Mouse (Mus musculus) neural tube, embryonic 13.5 days (tissue): Measurements from ENCODE around the gene Ppox. TPM values are rescaled to one million over a fixed set of nuclear protein-coding genes. Genes with fewer than 3 reads are reported as not detected.
A peak's percentile ranks its signal among the peaks of the same experiment; 100 is the strongest.

ENCODE experiments used
- ATAC-seq: fragments of 200-750 bp; cut with Nextera tagmentation; 2 replicates; pipeline ENCODE4 v1.8.0; 2017; ENCODE audit warnings: low read depth, mild to moderate bottlenecking, moderate TSS enrichment, moderate library complexity
- H3K27ac ChIP-seq: fragments of 300-500 bp; sonication (generic); replicated peaks from 2 replicates; pipeline ENCODE4 v1.5.1; 2015; ENCODE audit warnings: moderate library complexity, mild to moderate bottlenecking, inconsistent platforms
- H3K27me3 ChIP-seq: fragments of 300-500 bp; sonication (generic); 2 replicates; pipeline ENCODE4 v1.6.1; 2015; ENCODE audit warnings: mild to moderate bottlenecking, inconsistent platforms
- H3K36me3 ChIP-seq: fragments of 300-500 bp; sonication (generic); 2 replicates; pipeline ENCODE4 v1.6.1; 2015; ENCODE audit warnings: mild to moderate bottlenecking, inconsistent platforms
- H3K4me1 ChIP-seq: fragments of 300-500 bp; sonication (generic); replicated peaks from 2 replicates; pipeline ENCODE4 v1.6.1; 2015; ENCODE audit warnings: inconsistent platforms
- H3K4me2 ChIP-seq: fragments of 300-500 bp; sonication (generic); 2 replicates; pipeline ENCODE4 v1.6.1; 2015; ENCODE audit warnings: inconsistent platforms, mild to moderate bottlenecking, moderate library complexity
- H3K4me3 ChIP-seq: fragments of 300-500 bp; sonication (generic); 2 replicates; pipeline ENCODE4 v1.5.1; 2015; ENCODE audit warnings: mild to moderate bottlenecking, inconsistent platforms
- H3K9ac ChIP-seq: fragments of 300-500 bp; sonication (generic); 2 replicates; pipeline ENCODE4 v1.6.1; 2015; ENCODE audit warnings: moderate library complexity, mild to moderate bottlenecking, inconsistent platforms
- H3K9me3 ChIP-seq: fragments of 300-500 bp; sonication (generic); 2 replicates; pipeline ENCODE4 v1.6.1; 2016; ENCODE audit warnings: inconsistent platforms
- WGBS: fragments of 180-500 bp; shearing (Covaris S2); methylation state at CpG from one replicate; pipeline ENCODE4 v1.1.7; 2015; 5-methylcytosine and 5-hydroxymethylcytosine counted together
- polyA plus RNA-seq: library from polyadenylated mRNA; unstranded; fragments of >200 nt; fragmentation: Nextera tagmentation; extraction: Ambion mirVana; gene quantifications from 2 replicates; pipeline ENCODE4 v1.2.1, GENCODE M21; 2015

The Ppox gene
- polyA plus RNA-seq, 1 experiment from 2014 or later: 47.2 TPM

DNA sequence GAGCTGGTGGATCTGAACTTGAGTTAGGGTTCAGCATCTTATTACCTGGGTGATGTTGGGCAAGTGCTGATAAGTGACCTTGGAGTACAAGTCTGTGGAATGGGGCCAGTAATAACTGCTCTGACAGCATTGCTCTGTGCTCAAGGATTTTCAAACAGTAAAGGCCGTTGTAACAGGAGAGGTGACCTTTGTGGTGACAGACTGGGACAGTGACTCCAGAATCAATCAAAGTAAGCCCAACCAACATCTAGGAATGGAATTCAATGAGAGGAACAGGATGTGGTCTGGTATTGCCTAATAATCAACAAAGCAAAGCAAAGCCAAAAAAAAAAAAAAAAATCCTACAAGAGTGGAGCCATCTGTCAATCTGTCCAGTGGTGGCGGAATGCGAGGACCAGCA lies 20.7 kb downstream of the Ppox start:
- Histone ChIP-seq H3K4me3 (no peak overlapping the region), H3K4me1 (peaks cover 9% of the 10 kb centered on the region), H3K9ac (no peak overlapping the region), H3K27ac (no peak overlapping the region), H3K27me3 (no peaks in the 10 kb centered on the region), H3K36me3 (no peaks in the 10 kb centered on the region), H3K9me3 (no peaks in the 10 kb centered on the region), H3K4me2 (no peak overlapping the region)
- no peak for ATAC-seq
- 73% methylated on average over 3 of the region's 3 CpGs for WGBS

GRCm38 (mm10) chr1:171258921-171259320 lies 22.1 kb downstream of the Ppox start:
- H3K4me2 ChIP-seq: no peak overlapping the region
- no peak overlapping the region for H3K9ac ChIP-seq
- no peak overlapping the region for H3K27ac ChIP-seq
- peaks cover 9% of the 10 kb centered on the region for H3K4me1 ChIP-seq
- no peaks in the 10 kb centered on the region for H3K36me3 ChIP-seq
- H3K4me3 ChIP-seq: no peak overlapping the region
- no peaks in the 10 kb centered on the region for H3K27me3 ChIP-seq
- WGBS: 81% methylated on average over 17 of the region's 17 CpGs
- H3K9me3 ChIP-seq: no peaks in the 10 kb centered on the region
- ATAC-seq: no peak

DNA sequence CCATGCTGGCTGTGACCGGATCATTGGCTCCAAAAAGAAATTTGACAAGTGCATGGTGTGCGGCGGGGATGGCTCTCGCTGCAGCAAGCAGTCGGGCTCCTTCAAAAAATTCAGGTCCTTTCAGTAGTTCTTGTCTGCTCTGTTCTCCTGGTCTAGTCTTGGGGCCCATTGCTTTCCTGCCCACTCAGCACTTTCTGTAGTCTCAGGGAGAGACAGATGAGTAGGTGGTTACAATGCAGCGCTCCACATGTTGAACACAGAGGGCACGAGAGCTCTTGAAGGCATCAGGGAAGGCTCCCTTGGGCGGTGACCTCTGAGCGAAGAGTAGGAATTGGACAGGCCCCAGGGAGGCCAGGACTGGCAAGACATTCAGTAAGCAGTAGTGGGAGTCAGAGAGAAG lies 23.2 kb downstream of the Ppox start:
- Histone ChIP-seq H3K4me2 (no peak overlapping the region), H3K36me3 (no peaks in the 10 kb centered on the region), H3K4me1 (peaks cover 12% of the 10 kb centered on the region), H3K9me3 (no peaks in the 10 kb centered on the region), H3K27ac (no peak overlapping the region), H3K4me3 (no peak overlapping the region), H3K9ac (no peak overlapping the region), H3K27me3 (no peaks in the 10 kb centered on the region)
- ATAC-seq: no peak
- WGBS: 87% methylated on average over 9 of the region's 9 CpGs

- no peak overlapping the region for H3K4me2 ChIP-seq
Measured at GRCm38 (mm10) chr1:171256937-171257548, 23.9 kb downstream of the Ppox start.

DNA sequence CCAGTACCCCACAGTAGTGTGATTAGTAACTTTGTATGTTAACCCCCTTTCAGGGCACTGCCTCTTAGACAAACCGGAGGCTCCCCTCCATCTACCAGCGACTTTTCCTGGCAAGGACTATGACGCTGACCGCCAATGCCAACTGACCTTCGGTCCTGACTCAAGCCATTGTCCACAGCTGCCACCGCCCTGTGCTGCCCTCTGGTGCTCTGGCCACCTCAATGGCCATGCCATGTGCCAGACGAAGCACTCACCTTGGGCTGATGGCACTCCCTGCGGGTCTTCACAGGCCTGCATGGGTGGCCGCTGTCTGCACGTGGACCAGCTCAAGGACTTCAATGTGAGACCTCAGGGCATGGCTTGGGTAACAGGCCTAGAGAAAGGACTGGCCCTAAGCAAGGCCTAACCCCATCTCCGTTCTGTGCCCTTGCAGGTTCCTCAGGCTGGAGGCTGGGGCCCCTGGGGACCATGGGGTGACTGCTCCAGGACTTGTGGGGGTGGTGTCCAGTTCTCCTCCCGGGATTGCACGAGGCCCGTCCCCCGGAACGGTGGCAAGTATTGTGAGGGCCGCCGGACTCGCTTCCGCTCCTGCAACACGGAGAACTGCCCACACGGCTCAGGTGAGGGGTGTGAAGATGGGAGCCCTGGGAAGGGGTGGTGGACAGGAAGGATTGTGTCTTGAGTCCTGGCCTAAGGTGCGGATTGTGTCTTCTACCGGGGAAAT lies 24.7 kb downstream of the Ppox start:
- no peaks in the 10 kb centered on the region for H3K27me3 ChIP-seq
- no peaks in the 10 kb centered on the region for H3K36me3 ChIP-seq
- no peaks in the 10 kb centered on the region for H3K9me3 ChIP-seq
- ATAC-seq: no peak
- H3K9ac ChIP-seq: no peak overlapping the region
- peaks cover 17% of the 10 kb centered on the region for H3K4me1 ChIP-seq
- WGBS: 91% methylated on average over 24 of the region's 24 CpGs
- H3K4me3 ChIP-seq: no peak overlapping the region
- no peak overlapping the region for H3K27ac ChIP-seq
- no peak overlapping the region for H3K4me2 ChIP-seq

More at GRCm38 (mm10) chr1:171256937-171257548, 23.9 kb downstream of the Ppox start:
- Histone ChIP-seq H3K36me3 (no peaks in the 10 kb centered on the region), H3K9ac (no peak overlapping the region), H3K27me3 (no peaks in the 10 kb centered on the region), H3K9me3 (no peaks in the 10 kb centered on the region), H3K4me1 (peaks cover 11% of the 10 kb centered on the region), H3K27ac (no peak overlapping the region), H3K4me3 (no peak overlapping the region)
- 63% methylated on average over 15 of the region's 15 CpGs for WGBS
- ATAC-seq: no peak

DNA sequence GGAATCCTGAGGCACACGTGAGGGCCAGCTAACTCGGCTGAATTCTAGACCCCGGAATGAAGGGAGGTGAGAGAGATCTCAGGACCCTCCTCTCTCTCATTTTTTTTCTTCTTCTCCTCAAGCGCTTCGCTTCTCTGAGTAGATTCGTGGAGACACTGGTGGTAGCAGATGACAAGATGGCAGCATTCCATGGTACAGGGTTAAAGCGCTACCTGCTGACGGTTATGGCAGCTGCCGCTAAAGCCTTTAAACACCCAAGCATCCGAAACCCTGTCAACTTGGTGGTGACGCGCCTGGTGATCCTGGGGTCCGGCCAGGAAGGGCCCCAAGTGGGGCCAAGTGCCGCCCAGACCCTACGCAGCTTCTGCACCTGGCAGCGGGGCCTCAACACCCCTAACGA lies 28.6 kb downstream of the Ppox start:
- peak overlapping the region; percentile 77; the same call in 1 of the 2 replicates for H3K27ac ChIP-seq
- 58% methylated on average over 17 of the region's 17 CpGs for WGBS
- no peaks in the 10 kb centered on the region for H3K27me3 ChIP-seq
- H3K4me2 ChIP-seq: peak overlapping the region; percentile 53
- H3K4me1 ChIP-seq: peaks cover 53% of the 10 kb centered on the region
- no peaks in the 10 kb centered on the region for H3K9me3 ChIP-seq
- ATAC-seq: no peak
- no peak overlapping the region for H3K4me3 ChIP-seq
- no peaks in the 10 kb centered on the region for H3K36me3 ChIP-seq
- H3K9ac ChIP-seq: no peak overlapping the region

DNA sequence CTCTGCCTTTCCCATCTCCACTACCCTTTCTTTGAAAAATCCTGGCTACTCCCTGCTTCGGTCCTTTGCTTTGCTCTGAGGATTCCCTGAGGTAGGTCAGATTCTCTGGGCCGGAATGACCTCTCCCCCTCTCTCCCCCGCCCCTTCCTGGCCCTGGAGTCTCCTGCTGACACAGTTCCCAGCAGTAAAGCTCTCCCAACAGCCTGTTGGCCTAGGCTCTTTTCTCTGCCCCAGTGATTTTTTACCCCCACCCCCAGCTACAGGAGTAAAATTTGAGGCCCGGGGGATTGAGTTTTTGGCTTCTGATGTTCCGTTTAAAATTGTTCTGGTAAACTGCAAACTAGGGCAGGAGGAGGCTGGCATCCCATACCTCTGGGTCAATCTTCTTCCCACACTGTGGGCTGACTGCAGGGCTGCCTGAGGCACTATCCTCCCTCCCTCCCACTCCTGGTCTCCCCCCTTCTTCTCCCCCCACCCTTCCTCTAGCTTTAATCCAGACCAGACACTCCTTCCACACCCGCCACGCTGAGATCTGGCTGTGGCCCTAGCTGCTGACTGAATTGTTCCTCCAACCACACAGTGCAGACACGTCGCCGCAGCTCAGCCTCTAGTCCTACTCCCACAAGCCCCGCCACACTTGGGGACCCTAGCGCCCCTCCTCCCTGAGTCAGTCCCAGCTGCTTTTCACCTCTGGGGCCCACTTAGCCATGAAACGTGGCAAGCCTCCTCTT lies 29.2 kb downstream of the Ppox start:
- H3K27me3 ChIP-seq: no peaks in the 10 kb centered on the region
- H3K9me3 ChIP-seq: no peaks in the 10 kb centered on the region
- ATAC-seq: no peak
- peaks cover 55% of the 10 kb centered on the region for H3K4me1 ChIP-seq
- peak overlapping the region; percentile 77 for H3K27ac ChIP-seq
- peak overlapping the region; percentile 41 for H3K9ac ChIP-seq
- peak overlapping the region; percentile 29 for H3K4me3 ChIP-seq
- 2% methylated on average over 13 of the region's 13 CpGs for WGBS
- H3K4me2 ChIP-seq: peak overlapping the region; percentile 53
- H3K36me3 ChIP-seq: no peaks in the 10 kb centered on the region

DNA sequence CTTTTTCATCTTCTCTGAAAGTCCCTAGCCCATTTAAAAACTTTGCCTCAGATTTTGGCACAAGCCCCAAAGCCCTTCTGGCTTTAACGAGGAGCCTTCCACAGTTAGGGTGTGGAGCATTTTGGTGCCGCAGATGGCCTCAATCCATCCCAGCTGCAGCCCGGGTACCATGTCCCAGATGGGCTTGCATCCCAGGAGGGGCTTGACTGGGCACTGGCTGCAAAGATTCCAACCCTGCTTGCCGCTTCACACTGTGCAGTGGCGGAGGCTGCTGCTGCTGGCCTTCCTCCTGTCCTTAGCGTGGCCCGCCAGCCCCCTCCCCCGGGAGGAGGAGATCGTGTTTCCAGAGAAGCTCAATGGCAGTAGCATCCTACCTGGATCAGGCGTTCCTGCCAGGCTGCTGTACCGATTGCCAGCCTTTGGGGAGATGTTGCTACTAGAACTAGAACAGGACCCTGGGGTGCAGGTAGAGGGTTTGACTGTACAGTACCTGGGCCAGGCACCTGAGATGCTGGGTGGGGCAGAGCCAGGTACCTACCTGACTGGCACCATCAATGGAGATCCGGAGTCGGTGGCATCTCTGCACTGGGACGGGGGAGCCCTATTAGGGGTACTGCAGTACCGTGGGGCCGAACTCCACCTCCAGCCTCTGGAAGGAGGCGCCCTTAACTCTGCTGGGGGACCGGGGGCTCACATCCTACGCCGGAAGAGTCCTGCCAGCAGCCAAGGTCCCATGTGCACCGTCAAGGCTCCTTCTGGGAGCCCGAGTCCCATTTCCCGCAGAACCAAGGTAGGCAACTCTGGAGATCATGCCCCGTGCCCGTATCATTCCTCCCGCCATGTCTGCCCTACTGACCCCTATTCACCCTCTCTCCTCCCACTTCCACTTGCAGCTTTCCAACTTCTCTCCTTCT lies 30.0 kb downstream of the Ppox start, which contains the start of gene Ndufs2:
Ndufs2 (minus strand) TSS at position 709 of the 914 bp plus-strand sequence.
- no peaks in the 10 kb centered on the region for H3K27me3 ChIP-seq
- H3K4me1 ChIP-seq: peaks cover 61% of the 10 kb centered on the region
- H3K4me3 ChIP-seq: peak within 1 kb of the TSS; percentile 29
- ATAC-seq: peak; percentile 7; the same call in 1 of the 2 replicates
- H3K27ac ChIP-seq: peak within 1 kb of the TSS; percentile 77
- H3K9ac ChIP-seq: peak within 1 kb of the TSS; percentile 41
- 12% methylated on average over 26 of the region's 26 CpGs for WGBS
- peak within 1 kb of the TSS; percentile 53 for H3K4me2 ChIP-seq
- no peaks in the 10 kb centered on the region for H3K9me3 ChIP-seq
- H3K36me3 ChIP-seq: no peaks in the 10 kb centered on the region

GRCm38 (mm10) chr1:171249913-171250600 lies 30.9 kb downstream of the Ppox start, which contains the start of gene Adamts4:
Adamts4 (plus strand) TSS chr1:171250421.
- Histone ChIP-seq H3K9ac (peak within 1 kb of the TSS; percentile 41), H3K36me3 (peaks cover 6% of the 10 kb centered on the region; the same call in 1 of the 2 replicates), H3K27ac (peak within 1 kb of the TSS; percentile 81), H3K9me3 (no peaks in the 10 kb centered on the region), H3K4me3 (peak within 1 kb of the TSS; percentile 29), H3K27me3 (no peaks in the 10 kb centered on the region), H3K4me1 (peaks cover 68% of the 10 kb centered on the region), H3K4me2 (peak within 1 kb of the TSS; percentile 53)
- ATAC-seq: no peak
- 17% methylated on average over 5 of the region's 5 CpGs for WGBS

GRCm38 (mm10) chr1:171248386-171249226 lies 32.4 kb downstream of the Ppox start:
- 0 out of 2 replicates have a peak overlapping the region, but pooled peaks have one; percentile 64 for H3K4me2 ChIP-seq
- no peak for ATAC-seq
- peaks cover 17% of the 10 kb centered on the region for H3K36me3 ChIP-seq
- peaks cover 71% of the 10 kb centered on the region for H3K4me1 ChIP-seq
- H3K27me3 ChIP-seq: no peaks in the 10 kb centered on the region
- WGBS: 42% methylated on average over 3 of the region's 3 CpGs
- H3K27ac ChIP-seq: peak overlapping the region; percentile 81
- no peak overlapping the region for H3K9ac ChIP-seq
- H3K4me3 ChIP-seq: no peak overlapping the region
- H3K9me3 ChIP-seq: no peaks in the 10 kb centered on the region
